Mouse (Mus musculus) heart, adult 2 months (tissue): ENCODE data around the gene Grhl1. TPM values are rescaled to one million over a fixed set of nuclear protein-coding genes. Genes with fewer than 3 reads are reported as not detected.
A peak's percentile ranks its signal among the peaks of the same experiment; 100 is the strongest.

Experiments
- DNase-seq, 2 experiments: peaks; one replicate each; pipeline ENCODE4 v3.0.0; 2021
- H3K27ac ChIP-seq: fragments of 200-600 bp; 2 replicates; pipeline ENCODE4 v1.8.1; 2022
- H3K27me3 ChIP-seq: fragments of 200-500 bp; 2 replicates; pipeline ENCODE4 v1.6.1; 2012; ENCODE audit warnings: mild to moderate bottlenecking, low read length, inconsistent platforms, mixed read lengths; ENCODE audit not compliant: control insufficient read depth, insufficient read depth
- H3K36me3 ChIP-seq: fragments of 200-500 bp; 2 replicates; pipeline ENCODE4 v1.6.1; 2012; ENCODE audit warnings: low read length, inconsistent platforms; ENCODE audit not compliant: control insufficient read depth, insufficient read depth
- H3K4me1 ChIP-seq: fragments of 200-500 bp; 2 replicates; pipeline ENCODE4 v1.6.1; 2011; ENCODE audit warnings: low read length; ENCODE audit not compliant: control insufficient read depth, insufficient read depth
- H3K4me3 ChIP-seq: fragments of 200-600 bp; 2 replicates; pipeline ENCODE4 v1.8.1; 2022
- H3K79me2 ChIP-seq: fragments of 200-500 bp; replicated peaks from 2 replicates; pipeline ENCODE4 v1.6.1; 2012; ENCODE audit warnings: mild to moderate bottlenecking, inconsistent platforms, low read length, moderate library complexity, mixed read lengths; ENCODE audit not compliant: control insufficient read depth, insufficient read depth
- H3K9ac ChIP-seq: fragments of 200-500 bp; 2 replicates; pipeline ENCODE4 v1.6.1; 2012; ENCODE audit warnings: low read depth, mild to moderate bottlenecking, control low read depth, inconsistent platforms, low read length, mixed read lengths
- CTCF ChIP-seq: fragments of 200-600 bp; IDR thresholded peaks from 2 replicates; pipeline ENCODE4 v1.8.1; 2022; ENCODE audit warnings: antibody characterized with exemption, mild to moderate bottlenecking, moderate library complexity
- EP300 ChIP-seq: fragments of 200-500 bp; IDR thresholded peaks from 2 replicates; pipeline ENCODE4 v1.6.1; 2011; ENCODE audit warnings: low read depth, low read length, control low read depth; ENCODE audit not compliant: insufficient read depth
- POLR2A ChIP-seq: fragments of 200-500 bp; IDR thresholded peaks from 2 replicates; pipeline ENCODE4 v1.6.1; 2011; ENCODE audit warnings: mild to moderate bottlenecking, low read depth, low read length, control low read depth; ENCODE audit not compliant: insufficient read depth
- WGBS: fragments of 180-500 bp; shearing (Covaris S2); methylation state at CpG from one replicate; pipeline ENCODE4 v1.1.7; 2018; 5-methylcytosine and 5-hydroxymethylcytosine counted together
- intact Hi-C: fragments of 180-260 bp; cut with DNase I; formaldehyde crosslinking; loops from one replicate; pipeline ENCODE4 v1.15.1; 2025
- polyA plus RNA-seq: library from polyadenylated mRNA; depleted of rRNA; stranded (reverse); fragments of >200 nt; gene quantifications from 2 replicates; pipeline ENCODE4 v1.2.3, GENCODE M21; 2012; rRNA removed
- total RNA-seq, 2 experiments: library from RNA; stranded (reverse); gene quantifications; 2 replicates each; pipeline ENCODE4 v1.2.3; 2021

The Grhl1 gene
- total and polyA plus RNA-seq, 3 experiments: 0.39 to 0.73 (median 0.43) TPM

- Histone ChIP-seq H3K27ac (no peak overlapping the region), H3K36me3 (peaks cover 32% of the 10 kb centered on the region)
Observed at GRCm38 (mm10) chr12:24661100-24661499, 89.0 kb downstream of the Grhl1 start.

GRCm38 (mm10) chr12:24662131-24662530 is 90.0 kb downstream of the Grhl1 start:
- Histone ChIP-seq H3K4me3 (no peak overlapping the region), H3K9ac (no peak overlapping the region), H3K4me1 (peaks cover 7% of the 10 kb centered on the region), H3K79me2 (peaks cover 4% of the 10 kb centered on the region), H3K27ac (no peak overlapping the region), H3K36me3 (peaks cover 23% of the 10 kb centered on the region), H3K27me3 (no peaks in the 10 kb centered on the region)
- intact Hi-C loops: no loop called here
- 82% methylated on average over 5 of the region's 5 CpGs for WGBS
- TF ChIP-seq CTCF (no peak), EP300 (no peak), POLR2A (no peak)
- no peak for DNase-seq

More at GRCm38 (mm10) chr12:24661100-24661499, 89.0 kb downstream of the Grhl1 start:
- peak in 1 of 2 experiments; percentile 45 for DNase-seq
- intact Hi-C loops: no loop called here
- Histone ChIP-seq H3K9ac (no peak overlapping the region), H3K79me2 (peaks cover 4% of the 10 kb centered on the region), H3K4me1 (peaks cover 10% of the 10 kb centered on the region), H3K4me3 (no peak overlapping the region), H3K27me3 (no peaks in the 10 kb centered on the region)
- TF ChIP-seq POLR2A: no peak
- TF ChIP-seq EP300: peak; percentile 31; the same call in 1 of the 2 replicates
- 44% methylated on average over 4 of the region's 4 CpGs for WGBS

Other genes starting within 250 kb of the Grhl1 start
- 10 to 100 TPM in 1 of 2 experiments, 1 to 10 TPM in 1; 9.8 to 10.8 TPM for gene Taf1b, start 73.9 kb upstream of the Grhl1 start, total RNA-seq
- gene Taf1b, start 73.9 kb upstream of the Grhl1 start, polyA plus RNA-seq: 6.4 and 9.8 TPM in 2 replicates
- 10 to 100 TPM in 1 of 2 experiments, 1 to 10 TPM in 1; 7.8 to 13.5 TPM for gene Klf11, start 79.0 kb downstream of the Grhl1 start, total RNA-seq
- 8.8 and 15.1 TPM in 2 replicates for gene Klf11, start 79.0 kb downstream of the Grhl1 start, polyA plus RNA-seq
- 1 to 10 TPM; 3.3 to 4.0 TPM for gene Cys1, start 109.5 kb downstream of the Grhl1 start, total RNA-seq
- gene Cys1, start 109.5 kb downstream of the Grhl1 start, polyA plus RNA-seq: 5.6 and 7.4 TPM in 2 replicates
- gene Rrm2, start 136.0 kb downstream of the Grhl1 start, total RNA-seq: 1 to 10 TPM; 1.8 to 2.1 TPM
- gene Rrm2, start 136.0 kb downstream of the Grhl1 start, polyA plus RNA-seq: 0.82 and 1.7 TPM in 2 replicates